Mouse (Mus musculus) brain, embryonic 18.5 days (tissue): ENCODE measurements around the gene Ccdc150.

Source experiments
- DNase-seq: peaks from one replicate; pipeline ENCODE4 v3.0.0-alpha.2; 2012; ENCODE audit warnings: low read depth, low spot score

Gene Ccdc150

GRCm38 (mm10) chr1:54250158-54250866 is at the start of gene Ccdc150:
Gene Ccdc150, plus strand, starts transcription at chr1:54250683.
- DNase-seq, result peak; percentile 97

GRCm38 (mm10) chr1:54220273-54220672 is 30.2 kb upstream of the Ccdc150 start:
- DNase-seq, result no peak

GRCm38 (mm10) chr1:54242722-54243121 is 7.8 kb upstream of the Ccdc150 start:
- no peak for DNase-seq

- no peak for DNase-seq
Observed at GRCm38 (mm10) chr1:54275552-54275951, 25.1 kb downstream of the Ccdc150 start.

- no peak for DNase-seq
Observed at GRCm38 (mm10) chr1:54279628-54280027, 29.1 kb downstream of the Ccdc150 start.

GRCm38 (mm10) chr1:54280651-54281050 is 30.2 kb downstream of the Ccdc150 start:
- DNase-seq, result no peak

GRCm38 (mm10) chr1:54306404-54306803 is 55.9 kb downstream of the Ccdc150 start:
- no peak for DNase-seq

GRCm38 (mm10) chr1:54326647-54327046 is 76.2 kb downstream of the Ccdc150 start:
- DNase-seq, result no peak

GRCm38 (mm10) chr1:54327876-54328545 is 77.5 kb downstream of the Ccdc150 start:
- no peak for DNase-seq

- no peak for DNase-seq
Observed at GRCm38 (mm10) chr1:54332988-54333387, 82.5 kb downstream of the Ccdc150 start.

GRCm38 (mm10) chr1:54354786-54355185 is 104.3 kb downstream of the Ccdc150 start:
- no peak for DNase-seq

- no peak for DNase-seq
Observed at GRCm38 (mm10) chr1:54355485-54355884, 105.0 kb downstream of the Ccdc150 start.

- DNase-seq, result no peak
Observed at GRCm38 (mm10) chr1:54356566-54356965, 106.1 kb downstream of the Ccdc150 start.

GRCm38 (mm10) chr1:54377506-54378051 is 127.1 kb downstream of the Ccdc150 start:
- DNase-seq, result no peak

GRCm38 (mm10) chr1:54380978-54381914 is 130.8 kb downstream of the Ccdc150 start:
- DNase-seq, result peak; percentile 30

GRCm38 (mm10) chr1:54384221-54384620 is 133.7 kb downstream of the Ccdc150 start:
- no peak for DNase-seq

GRCm38 (mm10) chr1:54402736-54403135 is 152.3 kb downstream of the Ccdc150 start:
- DNase-seq, result no peak
